Mouse (Mus musculus) erythroblast, adult 5-6 weeks (primary cell): Measurements from ENCODE around the gene Zfp64. TPM values are rescaled to one million over a fixed set of nuclear protein-coding genes. Genes with fewer than 3 reads are reported as not detected.

Experiments used
- ATAC-seq: replicated peaks from 2 replicates; pipeline ENCODE4 v1.8.0; 2016; ENCODE audit warnings: moderate number of reproducible peaks, mild to moderate bottlenecking, moderate TSS enrichment, inconsistent platforms; ENCODE audit not compliant: poor library complexity, low FRiP score, severe bottlenecking
- total RNA-seq, 2 experiments: library from RNA; stranded (forward) in 1 of 2; stranded (reverse) in 1 of 2; fragments of 150-400 nt in 1 of 2; fragments of 200-764, 138-1000 nt in 1 of 2; gene quantifications; 2 replicates each; pipeline versions ENCODE4 v1.2.3 to v1.2.4; 2015 to 2017; ENCODE audit warnings: low replicate concordance in 2 of 2

Zfp64 gene
- 3.1 and 3.5 TPM in 2 replicates for total RNA-seq (2015; ENCODE audit: low replicate concordance)
- total RNA-seq (2017; ENCODE audit: low replicate concordance) = 4.2 and 4.3 TPM in 2 replicates

GRCm38 (mm10) chr2:168954835-168955716 lies at the start of gene Zfp64:
TSS of gene Zfp64 (minus strand) at chr2:168955587.
- ATAC-seq = peak; percentile 85

GRCm38 (mm10) chr2:168992642-168993420 lies 37.4 kb upstream of the Zfp64 start:
- no peak for ATAC-seq

GRCm38 (mm10) chr2:168990957-168991356 lies 35.6 kb upstream of the Zfp64 start:
- ATAC-seq = no peak

- ATAC-seq = no peak
Measured at GRCm38 (mm10) chr2:168990061-168990753, 34.8 kb upstream of the Zfp64 start.

- ATAC-seq = no peak
Measured at GRCm38 (mm10) chr2:168988056-168988455, 32.7 kb upstream of the Zfp64 start.

GRCm38 (mm10) chr2:168987421-168987820 lies 32.0 kb upstream of the Zfp64 start:
- no peak for ATAC-seq

- no peak for ATAC-seq
Measured at GRCm38 (mm10) chr2:168981951-168982350, 26.6 kb upstream of the Zfp64 start.

- no peak for ATAC-seq
Measured at GRCm38 (mm10) chr2:168981448-168981847, 26.1 kb upstream of the Zfp64 start.

- no peak for ATAC-seq
Measured at GRCm38 (mm10) chr2:168980859-168981258, 25.5 kb upstream of the Zfp64 start.

GRCm38 (mm10) chr2:168979742-168980141 lies 24.4 kb upstream of the Zfp64 start:
- no peak for ATAC-seq

GRCm38 (mm10) chr2:168978031-168978430 lies 22.6 kb upstream of the Zfp64 start:
- no peak for ATAC-seq

- ATAC-seq = no peak
Measured at GRCm38 (mm10) chr2:168970131-168970530, 14.7 kb upstream of the Zfp64 start.

- ATAC-seq = no peak
Measured at GRCm38 (mm10) chr2:168968136-168968925, 12.9 kb upstream of the Zfp64 start.

- ATAC-seq = no peak
Measured at GRCm38 (mm10) chr2:168966525-168966924, 11.1 kb upstream of the Zfp64 start.

GRCm38 (mm10) chr2:168964849-168965248 lies 9.5 kb upstream of the Zfp64 start:
- ATAC-seq = no peak

- no peak for ATAC-seq
Measured at GRCm38 (mm10) chr2:168961729-168962666, 6.6 kb upstream of the Zfp64 start.

GRCm38 (mm10) chr2:168960814-168961213 lies 5.4 kb upstream of the Zfp64 start:
- ATAC-seq = no peak

- ATAC-seq = no peak
Measured at GRCm38 (mm10) chr2:168959339-168959885, 4.0 kb upstream of the Zfp64 start.
